Mouse (Mus musculus) olfactory bulb, adult 2 months (tissue): ENCODE data around the gene Lmx1b. TPM values are rescaled to one million over a fixed set of nuclear protein-coding genes. Genes with fewer than 3 reads are reported as not detected.

ENCODE experiments used
- H3K27ac ChIP-seq: fragments of 200-500 bp; 2 replicates; pipeline ENCODE4 v1.5.1; 2012; ENCODE audit warnings: low read depth, low read length; ENCODE audit not compliant: insufficient read depth
- H3K4me1 ChIP-seq: fragments of 200-500 bp; 2 replicates; pipeline ENCODE4 v1.6.1; 2012; ENCODE audit warnings: low read length; ENCODE audit not compliant: control insufficient read depth, insufficient read depth
- H3K4me3 ChIP-seq: fragments of 200-500 bp; 2 replicates; pipeline ENCODE4 v1.5.1; 2012; ENCODE audit warnings: mild to moderate bottlenecking, low read depth, low read length, moderate library complexity; ENCODE audit not compliant: insufficient read depth
- CTCF ChIP-seq: fragments of 200-500 bp; IDR thresholded peaks from 2 replicates; pipeline ENCODE4 v1.5.1; 2012; ENCODE audit warnings: low read depth, mild to moderate bottlenecking, low read length, moderate library complexity; ENCODE audit not compliant: insufficient read depth
- POLR2A ChIP-seq: fragments of 200-500 bp; IDR thresholded peaks from 2 replicates; pipeline ENCODE4 v1.6.1; 2012; ENCODE audit warnings: mild to moderate bottlenecking, low read depth, low read length, moderate library complexity; ENCODE audit not compliant: insufficient read depth
- WGBS: fragments of 180-500 bp; shearing (Covaris S2); methylation state at CpG from one replicate; pipeline ENCODE4 v1.1.7; 2018; 5-methylcytosine and 5-hydroxymethylcytosine counted together
- polyA plus RNA-seq: library from polyadenylated mRNA; stranded (reverse); fragments of >200 nt; gene quantifications from 2 replicates; pipeline ENCODE4 v1.2.4, GENCODE M21; 2012; ENCODE audit warnings: low replicate concordance; ENCODE audit not compliant: missing spikeins, insufficient read depth, insufficient read length

Lmx1b gene
- polyA plus RNA-seq, 1 experiment: not detected

DNA sequence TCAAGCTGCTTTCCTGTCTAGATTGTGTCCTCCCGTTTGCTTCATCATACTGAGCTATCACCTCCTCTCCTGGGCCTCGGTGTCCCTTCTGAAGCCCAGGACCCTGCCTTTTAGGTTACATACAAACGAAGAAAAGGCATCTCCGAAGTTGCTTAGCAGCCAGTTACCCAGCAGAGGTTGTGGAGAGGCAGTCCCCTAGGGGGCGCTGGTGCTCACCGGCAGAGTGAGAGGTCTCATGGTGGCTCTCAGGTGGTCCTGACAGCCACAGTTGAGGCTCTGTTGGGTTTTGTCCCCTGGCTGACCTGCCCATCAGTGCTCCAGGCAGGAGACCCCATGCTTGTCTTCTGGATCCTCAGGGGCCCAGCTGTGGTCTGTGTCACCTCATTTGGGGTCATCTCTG lies 80.6 kb downstream of the Lmx1b start:
- WGBS: 7% methylated on average over 6 of the region's 6 CpGs
- no peak overlapping the region for H3K27ac ChIP-seq
- H3K4me1 ChIP-seq: peaks cover 10% of the 10 kb centered on the region
- H3K4me3 ChIP-seq: no peak overlapping the region
- TF ChIP-seq POLR2A (no peak), CTCF (peak; percentile 56; the same call in 1 of the 2 replicates)

DNA sequence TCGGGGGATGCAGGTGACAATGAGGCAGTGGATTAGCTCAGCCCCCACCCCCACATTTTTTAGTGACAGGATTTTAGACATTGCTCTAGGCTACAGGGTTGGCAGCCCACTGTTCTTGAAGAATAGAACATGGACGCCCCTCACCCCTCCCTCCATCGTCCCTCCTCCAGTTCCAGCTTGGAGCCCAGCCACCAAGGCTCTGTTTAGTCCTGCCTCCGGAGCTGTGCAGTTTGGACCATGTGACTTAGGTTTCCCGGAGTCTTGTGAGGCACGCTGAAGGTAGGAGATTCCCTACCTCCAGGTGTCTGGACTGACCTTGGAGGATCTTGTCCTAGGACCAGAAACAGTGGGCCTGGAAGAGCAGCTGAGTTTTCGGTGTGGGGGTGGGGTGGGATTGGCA lies 81.0 kb downstream of the Lmx1b start:
- no peak overlapping the region for H3K4me3 ChIP-seq
- peaks cover 10% of the 10 kb centered on the region for H3K4me1 ChIP-seq
- TF ChIP-seq POLR2A (no peak), CTCF (no peak)
- H3K27ac ChIP-seq: no peak overlapping the region
- 12% methylated on average over 7 of the region's 7 CpGs for WGBS

DNA sequence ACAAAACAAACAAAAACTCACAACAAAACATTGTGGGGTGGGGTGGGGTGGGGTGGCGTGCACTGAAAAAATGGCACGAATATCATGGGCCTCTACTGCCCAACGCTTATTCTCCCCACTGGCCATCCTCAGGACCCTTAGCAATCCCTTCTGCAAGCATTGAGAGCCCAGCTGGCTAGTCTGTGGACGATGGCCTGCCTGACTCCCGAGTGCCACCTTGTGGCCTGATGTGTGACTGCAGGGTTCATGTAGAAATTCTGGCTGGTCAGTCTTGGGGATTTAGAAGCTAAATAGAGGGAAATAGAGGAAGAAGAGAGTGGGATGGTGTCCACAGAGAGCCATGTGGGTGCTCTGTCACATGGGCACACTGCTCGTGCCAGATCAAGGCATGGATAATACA lies 82.1 kb downstream of the Lmx1b start:
- no peak overlapping the region for H3K4me3 ChIP-seq
- peaks cover 10% of the 10 kb centered on the region for H3K4me1 ChIP-seq
- H3K27ac ChIP-seq: no peak overlapping the region
- WGBS: 9% methylated on average over 6 of the region's 6 CpGs
- TF ChIP-seq POLR2A: no peak
- peak; percentile 88 for TF ChIP-seq CTCF

DNA sequence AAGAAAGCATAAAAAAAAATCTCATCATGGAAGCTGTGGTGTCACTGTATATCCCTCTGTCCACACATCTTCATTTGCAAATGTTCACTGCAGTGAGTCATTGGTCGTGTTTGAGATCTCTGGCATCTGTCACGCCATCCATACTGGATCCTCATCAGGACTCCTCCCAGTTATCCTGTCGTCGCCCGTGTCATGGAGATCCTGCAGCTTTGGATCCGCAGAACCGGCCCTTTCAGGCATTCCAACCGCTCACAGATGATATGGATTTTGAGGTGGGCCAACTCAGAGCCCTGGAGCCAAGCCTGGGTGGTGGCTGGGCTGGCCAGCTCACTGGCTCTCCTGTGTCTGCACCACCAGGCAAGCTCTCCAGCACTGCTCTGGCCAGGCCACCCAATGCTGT lies 84.7 kb downstream of the Lmx1b start:
- H3K27ac ChIP-seq: no peak overlapping the region
- no peak overlapping the region for H3K4me3 ChIP-seq
- H3K4me1 ChIP-seq: peaks cover 10% of the 10 kb centered on the region
- 82% methylated on average over 8 of the region's 8 CpGs for WGBS
- no peak for TF ChIP-seq CTCF
- TF ChIP-seq POLR2A: no peak

DNA sequence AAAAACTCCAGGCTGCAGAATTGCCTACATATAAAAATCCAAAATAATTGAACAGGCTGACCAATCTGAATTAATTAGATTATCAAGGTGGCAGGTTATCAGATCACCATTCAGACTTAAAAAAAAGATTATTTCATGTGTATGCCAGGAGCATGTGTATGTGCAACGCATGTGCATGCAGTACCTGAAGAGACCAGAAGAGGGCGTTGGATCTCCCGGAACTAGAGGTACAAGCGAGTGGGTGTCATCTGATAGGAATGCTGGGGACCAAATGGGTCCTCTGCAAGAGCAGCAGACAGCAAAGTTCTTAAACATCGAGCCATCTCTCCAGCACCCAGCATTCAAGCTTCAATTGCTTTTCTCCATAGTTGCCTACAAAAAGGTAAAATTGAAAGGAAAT lies 87.6 kb downstream of the Lmx1b start:
- TF ChIP-seq CTCF (no peak), POLR2A (no peak)
- WGBS: 67% methylated on average over 5 of the region's 5 CpGs
- no peak overlapping the region for H3K4me3 ChIP-seq
- H3K4me1 ChIP-seq: no peaks in the 10 kb centered on the region
- H3K27ac ChIP-seq: no peak overlapping the region

DNA sequence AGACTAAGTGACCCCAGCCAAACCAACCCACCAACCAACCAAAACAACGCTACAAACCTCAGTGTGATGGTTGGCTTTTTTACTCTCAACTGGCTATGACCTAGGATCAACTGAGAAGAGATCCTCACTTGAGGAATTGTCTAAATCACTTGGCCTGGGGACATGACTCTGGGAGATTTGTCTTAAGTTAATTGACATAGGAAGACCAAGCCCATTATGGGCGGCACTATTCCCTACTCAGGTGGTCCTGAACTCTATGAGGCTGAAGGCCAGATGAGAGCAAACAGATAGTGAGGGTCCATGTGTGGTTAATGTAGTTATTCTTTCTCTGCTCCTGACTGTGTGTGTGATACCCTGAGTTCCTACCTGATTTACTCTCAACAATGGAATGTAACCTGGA lies 92.7 kb downstream of the Lmx1b start:
- H3K4me1 ChIP-seq: peaks cover 32% of the 10 kb centered on the region
- H3K27ac ChIP-seq: peak overlapping the region; percentile 97
- H3K4me3 ChIP-seq: no peak overlapping the region
- 82% methylated on average over 2 of the region's 2 CpGs for WGBS
- no peak for TF ChIP-seq POLR2A
- TF ChIP-seq CTCF: no peak

DNA sequence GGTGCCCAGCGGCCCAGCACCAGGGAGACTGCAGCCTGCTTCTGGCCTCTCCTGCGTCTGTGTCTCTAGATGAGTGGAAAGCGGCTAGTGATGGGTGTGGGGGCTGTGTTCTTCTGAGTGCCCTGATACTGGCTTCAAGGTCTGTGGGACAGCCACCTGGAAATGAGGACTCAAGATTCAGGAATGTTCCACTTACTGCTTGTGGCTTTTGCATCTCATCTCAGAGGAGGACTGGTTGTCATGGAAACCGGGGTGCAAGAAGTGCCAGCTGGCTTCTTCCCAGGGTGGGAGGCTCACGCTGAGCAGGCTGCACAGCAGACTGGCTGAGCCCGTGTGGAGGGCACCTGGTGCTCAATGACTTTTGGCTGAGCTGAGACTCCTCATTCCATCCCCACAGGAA lies 93.4 kb downstream of the Lmx1b start:
- Histone ChIP-seq H3K4me3 (no peak overlapping the region), H3K27ac (peak overlapping the region; percentile 97), H3K4me1 (peaks cover 32% of the 10 kb centered on the region)
- WGBS: 9% methylated on average over 6 of the region's 6 CpGs
- TF ChIP-seq POLR2A (no peak), CTCF (no peak)

DNA sequence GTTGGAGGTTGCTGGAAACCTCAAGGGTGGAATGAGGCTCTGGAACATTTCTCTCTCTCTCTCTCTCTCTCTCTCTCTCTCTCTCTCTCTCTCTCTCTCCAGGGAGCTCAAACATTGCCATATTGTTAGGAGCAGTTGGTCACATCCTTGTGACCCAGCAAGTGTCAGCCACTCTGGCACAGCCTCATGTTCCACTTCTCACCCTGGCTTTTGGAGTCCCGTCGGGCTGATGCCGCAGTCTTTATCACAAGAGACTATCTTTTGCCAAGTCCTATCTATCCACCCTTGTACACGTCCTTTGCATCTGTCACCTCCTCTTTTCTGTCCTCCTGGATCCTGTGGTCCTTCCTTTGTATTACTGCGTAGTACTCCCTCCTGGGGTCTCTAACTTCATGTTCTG lies 94.3 kb downstream of the Lmx1b start:
- peaks cover 32% of the 10 kb centered on the region for H3K4me1 ChIP-seq
- H3K4me3 ChIP-seq: no peak overlapping the region
- peak overlapping the region; percentile 97 for H3K27ac ChIP-seq
- no peak for TF ChIP-seq POLR2A
- no peak for TF ChIP-seq CTCF
- 55% methylated on average over 5 of the region's 5 CpGs for WGBS

DNA sequence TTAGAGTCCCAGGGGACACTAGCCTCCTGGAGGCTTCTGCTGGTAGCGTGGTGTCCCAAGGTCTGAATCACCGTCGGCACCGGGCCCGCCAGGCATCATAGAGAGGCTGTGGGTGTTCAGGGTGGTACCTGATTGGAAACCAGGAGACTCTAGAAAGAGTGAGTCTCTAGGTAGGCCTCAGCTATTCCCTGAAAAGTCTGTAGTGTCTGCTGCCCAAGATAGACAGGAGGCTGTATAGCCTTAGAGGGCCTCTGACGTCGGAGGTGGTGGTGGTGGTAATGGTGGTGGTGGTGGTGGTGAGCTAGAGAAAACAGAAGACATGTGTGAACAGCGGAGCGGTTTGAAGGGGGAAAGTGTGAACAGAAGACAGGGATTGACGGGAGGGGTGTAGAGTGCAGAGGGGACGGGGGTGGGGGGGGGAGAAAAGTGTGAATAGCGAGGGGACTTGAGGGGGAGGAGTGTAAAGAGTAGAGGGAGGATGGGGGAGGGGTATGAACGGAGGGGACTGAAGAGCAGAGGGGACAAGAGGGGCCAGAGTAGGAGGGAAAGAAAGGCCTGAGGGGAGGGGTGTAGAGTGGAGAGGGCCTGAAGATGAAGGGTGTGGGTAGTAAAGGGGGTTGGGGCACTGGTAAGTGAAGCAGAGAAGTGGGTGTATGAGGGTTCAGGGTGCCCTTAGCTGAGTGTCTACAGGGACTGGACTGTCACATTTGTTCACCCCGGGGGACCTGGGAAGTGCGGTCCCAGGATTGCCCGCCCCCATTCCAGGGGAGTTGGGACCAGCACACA lies 95.3 kb downstream of the Lmx1b start:
- no peak for TF ChIP-seq CTCF
- no peak for TF ChIP-seq POLR2A
- Histone ChIP-seq H3K4me3 (peak overlapping the region; percentile 50), H3K4me1 (peaks cover 32% of the 10 kb centered on the region), H3K27ac (peak overlapping the region; percentile 43)
- WGBS: 43% methylated on average over 16 of the region's 16 CpGs

DNA sequence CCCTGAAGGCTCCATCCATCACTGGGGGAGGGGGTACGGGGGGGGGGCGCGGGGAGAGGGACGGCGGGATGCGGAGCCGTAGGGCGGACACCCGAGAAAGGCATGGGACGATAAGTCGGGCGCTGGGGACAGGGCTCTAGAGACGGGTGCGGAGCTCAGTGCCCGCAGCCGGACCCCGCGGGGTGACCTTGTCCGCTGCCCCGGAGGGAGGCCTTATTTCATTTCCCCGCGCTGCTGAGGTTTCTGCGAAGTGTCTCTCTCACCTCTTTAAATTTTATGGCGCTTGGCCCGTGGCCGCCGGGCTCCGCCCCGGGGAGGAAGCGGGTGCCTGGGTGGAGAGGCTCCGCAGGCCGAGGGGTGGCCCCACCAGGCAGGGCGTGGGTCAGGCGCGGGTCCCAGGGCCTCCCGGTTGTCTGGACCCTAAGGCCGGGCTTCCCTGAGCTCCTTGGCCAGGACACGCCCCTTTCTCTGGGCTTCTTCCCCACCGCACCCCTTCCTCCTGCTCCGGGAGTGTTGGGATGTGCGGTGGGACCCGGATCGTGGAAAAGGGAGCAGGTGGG lies 96.0 kb downstream of the Lmx1b start:
- Histone ChIP-seq H3K27ac (peak overlapping the region; percentile 43), H3K4me3 (peak overlapping the region; percentile 50), H3K4me1 (peaks cover 32% of the 10 kb centered on the region)
- 2% methylated on average over 43 of the region's 43 CpGs for WGBS
- TF ChIP-seq POLR2A: no peak
- no peak for TF ChIP-seq CTCF
